In genomic region chr13:98588480-98588879, GRCm38 (mm10) we compare ENCODE assay signal across 8 mouse cellular contexts. TPM values are rescaled to one million over a fixed set of nuclear protein-coding genes. Genes with fewer than 3 reads are reported as not detected.
DNase-seq lines count a peak whose midpoint lies in the region; ATAC-seq and TF ChIP-seq lines count a peak whose summit lies in the region.

No protein-coding gene starts in this region.

- no peak for TF ChIP-seq POLR2A in ES-Bruce4 (IDR thresholded peaks at IDR 0.05; ENCODE audit: insufficient read depth, low read length)

- H3K36me3 ChIP-seq in heart, embryonic 12.5 days = no peaks in the 10 kb centered on the region
- H3K36me3 ChIP-seq in ES-Bruce4 (ENCODE audit: control insufficient read depth, insufficient read depth, low read length, poor library complexity, severe bottlenecking) = no peaks in the 10 kb centered on the region
- no peaks in the 10 kb centered on the region for H3K36me3 ChIP-seq in heart, postnatal 0 days (replicated peaks; ENCODE audit: control insufficient read depth, insufficient read depth, low read length)
- no peaks in the 10 kb centered on the region for H3K36me3 ChIP-seq in midbrain, embryonic 10.5 days

- H3K4me3 ChIP-seq in heart, embryonic 12.5 days = peak overlapping the region; percentile 57
- H3K4me3 ChIP-seq in ES-Bruce4 (ENCODE audit: low read depth, low read length) = peak overlapping the region; percentile 68
- peak overlapping the region; percentile 39 for H3K4me3 ChIP-seq in heart, postnatal 0 days (ENCODE audit: low read depth, low read length)
- peak overlapping the region; percentile 60 for H3K4me3 ChIP-seq in midbrain, embryonic 10.5 days

- H3K9me3 ChIP-seq in heart, embryonic 12.5 days (replicated peaks) = no peaks in the 10 kb centered on the region
- no peaks in the 10 kb centered on the region for H3K9me3 ChIP-seq in ES-Bruce4 (replicated peaks; ENCODE audit: control insufficient read depth, insufficient read depth, low read length, poor library complexity, severe bottlenecking)
- H3K9me3 ChIP-seq in heart, postnatal 0 days (replicated peaks; ENCODE audit: control insufficient read depth, low read length) = no peaks in the 10 kb centered on the region
- H3K9me3 ChIP-seq in midbrain, embryonic 10.5 days (replicated peaks) = no peaks in the 10 kb centered on the region

- no peak for TF ChIP-seq CTCF in ES-Bruce4 (IDR thresholded peaks at IDR 0.05; ENCODE audit: low read depth, low read length)
- TF ChIP-seq CTCF in heart, postnatal 0 days (IDR thresholded peaks at IDR 0.05; ENCODE audit: low read depth) = no peak

- intact Hi-C loops in heart, postnatal 25 days (cut with DNase I) = loop anchor here (10.0 kb wide), 1 partner anchor 554 kb away; no protein-coding TSS in a partner anchor
- intact Hi-C loops in gastrocnemius, postnatal 14 days (cut with DNase I; ENCODE audit: low total_unique reads) = loop anchor here (10.0 kb wide), 1 partner anchor 234 kb away; the partner anchor contains the start of gene Foxd1

- peak overlapping the region; percentile 89 for H3K4me2 ChIP-seq in heart, embryonic 12.5 days
- H3K4me2 ChIP-seq in heart, postnatal 0 days (ENCODE audit: low read depth, low read length) = peak overlapping the region; percentile 67

- H3K27ac ChIP-seq in heart, embryonic 12.5 days (ENCODE audit: poor library complexity, severe bottlenecking) = no peak overlapping the region
- no peak overlapping the region for H3K27ac ChIP-seq in ES-Bruce4 (ENCODE audit: insufficient read depth, low read length)
- no peak overlapping the region for H3K27ac ChIP-seq in heart, postnatal 0 days (ENCODE audit: low read depth)
- peak overlapping the region; percentile 80 for H3K27ac ChIP-seq in midbrain, embryonic 10.5 days (replicated peaks)

- peaks cover 29% of the 10 kb centered on the region for H3K27me3 ChIP-seq in heart, embryonic 12.5 days (replicated peaks)
- no peaks in the 10 kb centered on the region for H3K27me3 ChIP-seq in ES-Bruce4 (ENCODE audit: control insufficient read depth, insufficient read depth, low read length, poor library complexity, severe bottlenecking)
- H3K27me3 ChIP-seq in heart, postnatal 0 days (ENCODE audit: control insufficient read depth, insufficient read depth, low read length) = peaks cover 63% of the 10 kb centered on the region
- peaks cover 100% of the 10 kb centered on the region for H3K27me3 ChIP-seq in midbrain, embryonic 10.5 days (ENCODE audit: low read depth, poor library complexity, severe bottlenecking)

- H3K4me1 ChIP-seq in heart, embryonic 12.5 days (replicated peaks) = peaks cover 31% of the 10 kb centered on the region
- no peaks in the 10 kb centered on the region for H3K4me1 ChIP-seq in ES-Bruce4 (ENCODE audit: control insufficient read depth, insufficient read depth, low read length)
- H3K4me1 ChIP-seq in heart, postnatal 0 days (ENCODE audit: control insufficient read depth, insufficient read depth) = no peaks in the 10 kb centered on the region
- H3K4me1 ChIP-seq in midbrain, embryonic 10.5 days = peaks cover 40% of the 10 kb centered on the region

- TF ChIP-seq EP300 in ES-Bruce4 (IDR thresholded peaks at IDR 0.05; ENCODE audit: insufficient read depth, low read depth, low read length) = no peak
- TF ChIP-seq EP300 in heart, postnatal 0 days (IDR thresholded peaks at IDR 0.05; ENCODE audit: low read depth) = no peak

- DNase-seq in heart, postnatal 25 days (ENCODE audit: low spot score) = no peak
- DNase-seq in heart, postnatal 0 days (ENCODE audit: low spot score) = no peak
- no peak for DNase-seq in midbrain, embryonic 10.5 days (ENCODE audit: low spot score)
- no peak for DNase-seq in gastrocnemius, postnatal 10 days
- DNase-seq in gastrocnemius, postnatal 14 days = no peak
- DNase-seq in embryo, embryonic 11 days = no peak

- WGBS in heart, embryonic 12.5 days = 7% methylated on average over 12 of the region's 12 CpGs
- WGBS in heart, postnatal 0 days = 21% methylated on average over 12 of the region's 12 CpGs
- WGBS in midbrain, embryonic 10.5 days = 2% methylated on average over 12 of the region's 12 CpGs

- ATAC-seq in heart, embryonic 12.5 days (ENCODE audit: insufficient number of reproducible peaks, low FRiP score) = 0 out of 2 replicates have a peak, but pooled peaks have one; percentile 10
- no peak for ATAC-seq in heart, postnatal 0 days (ENCODE audit: insufficient read depth, low read depth)

- H3K9ac ChIP-seq in heart, embryonic 12.5 days = peak overlapping the region; percentile 57
- H3K9ac ChIP-seq in ES-Bruce4 (ENCODE audit: low read depth, poor library complexity, severe bottlenecking) = peak overlapping the region; percentile 50
- H3K9ac ChIP-seq in heart, postnatal 0 days (replicated peaks; ENCODE audit: low read depth, low read length) = no peak overlapping the region

RNA-seq across cellular contexts. Expression of gene Tmem174, which starts 48.7 kb away (rescaled TPM):
- not detected in 2 replicates for polyA plus RNA-seq in heart, embryonic 12.5 days (2016; fragmentation: Nextera tagmentation; extraction: Ambion mirVana)
- total RNA-seq in heart, postnatal 25 days (2021) = not detected
- not detected in 2 replicates for polyA plus RNA-seq in ES-Bruce4 (2011; ENCODE audit: insufficient read depth, insufficient read length, low read depth, missing spikeins)
- not detected in 2 replicates for total RNA-seq in heart, postnatal 0 days (2014; rRNA removed; ENCODE audit: low replicate concordance)
- polyA plus RNA-seq in heart, postnatal 0 days (2015; fragmentation: Nextera tagmentation; extraction: Ambion mirVana) = not detected in 2 replicates
- polyA plus RNA-seq in midbrain, embryonic 10.5 days (2016; fragmentation: Nextera tagmentation; extraction: Ambion mirVana) = 0.05 TPM in 1 of 2 replicates, not detected in the other
- total RNA-seq in gastrocnemius, postnatal 10 days (2021) = not detected
- not detected for total RNA-seq in gastrocnemius, postnatal 14 days (2021)
